Mouse (Mus musculus): ENCODE measurements around the gene Ramac. TPM values are rescaled to one million over a fixed set of nuclear protein-coding genes. Genes with fewer than 3 reads are reported as not detected.

Ramac gene
- total RNA-seq (2014; fragmentation: Nextera tagmentation) (52.4 and 55.1 TPM in 2 replicates), total RNA-seq (2017) (73.6 and 96.6 TPM in 2 replicates)

DNA sequence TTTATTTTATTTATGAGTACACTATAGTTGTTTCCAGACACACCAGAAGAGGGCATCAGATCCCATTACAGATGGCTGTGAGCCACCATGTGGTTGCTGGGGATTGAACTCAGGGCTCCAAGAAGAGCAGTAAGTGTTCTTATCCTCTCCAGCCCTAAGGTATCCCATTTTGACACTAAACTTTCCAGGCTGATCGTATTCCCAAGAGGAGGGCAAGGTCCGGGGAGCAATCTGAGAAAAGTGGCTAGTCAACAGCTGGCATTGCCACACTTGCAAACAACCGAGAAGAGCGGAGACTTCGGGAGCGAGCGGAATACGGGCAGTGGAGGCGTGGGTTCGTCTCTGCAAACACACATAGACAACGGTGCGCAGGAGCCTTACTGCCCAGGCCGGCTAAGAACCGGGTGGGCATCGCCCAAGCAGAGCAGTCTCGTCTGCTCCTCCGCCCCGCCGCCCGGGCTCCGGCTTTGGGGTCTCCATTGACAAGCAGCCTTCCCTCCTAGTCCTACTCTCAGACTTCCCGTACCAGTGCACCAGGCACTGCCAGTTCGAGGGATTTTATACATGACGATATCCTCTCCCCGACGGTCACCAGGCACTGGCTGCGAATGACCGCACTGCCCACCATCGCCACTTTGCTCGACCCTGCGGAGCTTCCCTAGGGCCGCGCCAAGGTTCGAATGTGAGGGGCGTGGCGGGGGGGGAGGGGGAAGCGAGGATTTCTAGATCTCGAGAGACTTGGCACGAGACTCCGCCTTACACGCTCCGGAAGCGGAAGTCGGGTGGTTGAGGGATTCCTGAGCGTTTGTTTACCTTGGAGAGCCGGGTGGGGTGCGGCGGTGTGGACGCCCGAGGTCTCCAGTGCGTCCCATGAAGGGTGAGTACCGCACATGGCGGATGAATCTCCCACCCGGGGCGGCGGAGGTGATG is at the start of gene Ramac:
TSS of gene Ramac (plus strand) at position 746 of the 930 bp plus-strand sequence.
- peak; percentile 92 for ATAC-seq (replicated peaks; ENCODE audit: low FRiP score, low TSS enrichment, poor library complexity, severe bottlenecking)

DNA sequence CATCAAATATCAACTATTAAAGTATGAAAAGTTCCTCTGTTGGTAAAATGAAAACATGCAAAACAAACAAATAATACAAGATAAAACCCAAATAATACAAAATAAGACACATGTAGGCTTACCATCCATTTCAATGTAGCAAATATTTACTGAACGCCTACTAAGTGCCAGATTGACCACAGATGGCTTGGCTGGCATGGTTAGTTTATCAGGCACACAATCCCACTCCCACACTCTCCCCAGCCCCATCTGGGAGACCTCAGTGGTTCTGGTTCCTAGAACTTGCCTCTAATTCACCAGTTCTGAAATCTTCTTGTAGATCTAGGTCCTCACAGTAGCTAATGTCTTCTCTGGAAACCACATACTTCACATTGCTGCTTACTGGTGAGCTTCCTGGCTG is 44.1 kb upstream of the Ramac start:
- no peak for ATAC-seq (replicated peaks; ENCODE audit: low FRiP score, low TSS enrichment, poor library complexity, severe bottlenecking)

DNA sequence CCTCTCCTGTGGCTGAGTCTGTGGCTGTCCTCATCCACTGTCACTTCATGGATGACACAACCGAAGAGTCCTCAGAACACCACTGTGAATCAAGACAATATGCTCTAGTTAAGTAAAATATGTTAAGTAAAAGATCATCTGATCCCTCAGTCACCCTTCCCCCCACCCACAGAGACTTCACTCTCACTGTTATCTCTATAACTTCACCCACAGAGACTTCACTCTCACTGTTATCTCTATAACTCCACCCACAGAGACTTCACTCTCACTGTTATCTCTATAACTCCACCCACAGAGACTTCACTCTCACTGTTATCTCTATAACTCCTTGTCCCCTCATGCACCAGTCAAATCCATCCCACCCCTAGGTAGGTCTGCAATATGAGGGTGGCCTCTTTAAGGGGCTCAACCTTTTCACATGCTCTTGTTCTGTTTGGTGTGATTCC is 43.5 kb upstream of the Ramac start:
- peak; percentile 92 for ATAC-seq (replicated peaks; ENCODE audit: low FRiP score, low TSS enrichment, poor library complexity, severe bottlenecking)

DNA sequence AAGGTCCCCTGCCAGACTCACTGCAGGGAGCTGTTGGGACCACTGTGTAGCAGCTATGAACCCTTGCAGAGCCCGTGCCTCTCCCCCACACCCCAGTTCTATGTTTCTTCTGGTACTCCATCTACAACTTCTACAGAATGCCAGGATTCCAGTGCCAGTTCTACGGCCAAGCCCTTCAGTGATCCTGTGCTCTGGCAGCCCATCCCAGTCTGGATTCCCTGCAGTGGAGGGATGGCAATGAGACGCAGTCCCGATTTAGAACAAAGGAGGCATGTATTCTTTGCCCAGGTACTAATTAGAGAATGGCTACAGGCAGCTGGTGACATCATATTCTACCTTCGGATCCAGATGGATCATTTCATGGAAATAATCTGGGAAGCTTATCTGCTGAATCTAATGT is 41.5 kb upstream of the Ramac start:
- ATAC-seq (replicated peaks; ENCODE audit: low FRiP score, low TSS enrichment, poor library complexity, severe bottlenecking) = no peak

DNA sequence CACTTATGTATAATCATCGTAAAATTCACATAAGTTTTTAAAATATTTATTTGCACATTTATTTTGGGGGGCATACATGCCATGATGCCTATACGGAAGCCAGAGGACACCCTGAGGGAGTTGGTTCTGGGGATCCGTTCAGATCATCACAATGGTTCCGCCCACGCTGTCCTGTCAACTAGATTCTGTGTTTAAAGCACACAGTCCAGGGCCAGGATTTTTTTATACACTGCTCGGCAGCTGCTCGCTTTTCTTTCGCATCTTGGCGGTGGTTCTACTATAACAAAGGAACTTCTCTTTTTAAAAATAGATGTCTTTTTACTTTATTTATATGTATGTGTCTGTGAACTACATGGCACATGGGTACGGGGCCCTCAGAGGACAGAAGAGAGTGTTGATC is 38.9 kb upstream of the Ramac start:
- ATAC-seq (replicated peaks; ENCODE audit: low FRiP score, low TSS enrichment, poor library complexity, severe bottlenecking) = no peak

DNA sequence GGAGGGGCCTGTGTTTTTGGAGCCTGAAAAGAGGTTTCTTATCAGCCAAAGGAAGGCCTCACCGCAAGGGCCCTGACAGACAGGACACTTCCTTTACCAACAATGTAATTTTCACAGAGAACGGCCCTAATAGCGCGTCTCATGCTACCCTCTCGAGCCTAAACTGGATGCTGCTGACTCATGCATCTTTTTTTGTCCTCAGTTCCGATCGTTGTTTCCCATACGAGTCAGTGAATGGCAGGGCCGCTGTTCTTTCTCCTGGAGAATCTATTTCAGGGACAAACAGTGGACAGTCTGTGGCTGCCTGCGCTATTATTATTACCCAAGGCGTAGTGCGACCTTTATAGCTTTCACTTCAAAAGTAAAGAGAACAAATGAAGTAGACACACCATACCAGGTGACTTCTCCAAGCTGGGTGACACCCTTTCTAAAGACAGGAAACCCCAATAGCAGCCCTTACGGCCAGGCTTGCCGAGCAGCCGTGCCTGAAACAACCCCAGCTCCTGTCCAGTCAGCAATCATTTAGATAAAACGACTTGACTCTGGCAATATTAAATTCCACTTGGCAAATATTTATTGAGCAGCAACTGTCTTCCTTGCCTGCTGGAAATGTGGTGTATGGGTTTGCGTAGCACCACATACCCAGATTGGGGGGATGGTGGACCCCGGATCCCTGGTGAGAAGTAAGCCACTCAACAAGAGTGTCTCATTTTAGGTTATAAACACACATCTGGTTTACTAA is 36.6 kb upstream of the Ramac start:
- ATAC-seq (replicated peaks; ENCODE audit: low FRiP score, low TSS enrichment, poor library complexity, severe bottlenecking) = peak; percentile 74

DNA sequence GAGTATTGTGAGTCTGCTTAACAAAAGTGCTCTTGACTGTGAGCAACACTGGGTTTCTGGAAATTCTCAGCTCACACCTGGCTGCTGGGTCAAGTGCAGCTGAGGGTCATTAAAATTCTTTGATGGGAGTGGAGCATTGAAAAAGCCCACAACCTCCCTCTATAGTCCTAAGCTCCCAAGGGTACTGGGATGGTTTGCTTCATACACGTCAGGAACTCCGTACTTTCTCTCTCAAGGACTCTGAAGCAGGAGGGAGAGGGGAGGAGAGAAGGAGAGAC is 36.1 kb upstream of the Ramac start:
- no peak for ATAC-seq (replicated peaks; ENCODE audit: low FRiP score, low TSS enrichment, poor library complexity, severe bottlenecking)

DNA sequence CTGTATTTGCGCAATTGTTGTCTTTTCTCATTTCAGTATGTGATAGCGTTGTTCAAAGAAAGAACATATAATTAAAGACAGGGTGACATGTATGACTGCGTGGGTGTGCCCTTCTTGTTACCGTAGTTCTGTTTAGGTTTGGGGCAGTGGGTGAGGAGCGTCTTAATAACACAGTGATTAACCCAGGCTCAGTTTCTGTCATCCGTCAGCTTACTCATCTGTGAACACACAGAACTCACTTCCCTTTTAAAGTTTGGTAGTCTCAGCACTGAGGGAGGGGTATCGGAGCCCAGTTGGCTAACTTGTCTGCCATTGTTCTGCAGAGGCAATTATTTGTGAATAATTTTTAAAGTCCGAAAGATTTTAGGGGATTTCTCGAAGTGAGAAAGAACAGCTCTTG is 35.0 kb upstream of the Ramac start:
- no peak for ATAC-seq (replicated peaks; ENCODE audit: low FRiP score, low TSS enrichment, poor library complexity, severe bottlenecking)

DNA sequence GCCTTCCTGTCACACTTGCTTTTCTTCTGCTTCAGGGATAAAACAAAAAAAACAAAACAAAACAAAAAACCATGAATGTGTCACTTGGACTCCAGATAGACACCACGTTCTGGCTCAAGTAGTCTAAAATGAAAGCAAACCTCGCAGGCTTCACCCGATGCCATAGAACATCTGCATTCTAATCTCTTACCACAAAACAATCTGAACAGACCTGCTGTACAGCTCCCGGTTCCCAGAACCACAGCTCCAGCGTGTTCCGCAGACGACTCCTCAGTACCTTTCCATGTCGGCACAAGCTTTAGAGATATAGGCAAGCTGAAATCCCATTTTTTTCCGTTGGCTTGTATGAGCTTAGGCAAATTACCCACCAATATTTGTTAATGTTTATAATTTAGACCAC is 32.9 kb upstream of the Ramac start:
- ATAC-seq (replicated peaks; ENCODE audit: low FRiP score, low TSS enrichment, poor library complexity, severe bottlenecking) = peak; percentile 75

DNA sequence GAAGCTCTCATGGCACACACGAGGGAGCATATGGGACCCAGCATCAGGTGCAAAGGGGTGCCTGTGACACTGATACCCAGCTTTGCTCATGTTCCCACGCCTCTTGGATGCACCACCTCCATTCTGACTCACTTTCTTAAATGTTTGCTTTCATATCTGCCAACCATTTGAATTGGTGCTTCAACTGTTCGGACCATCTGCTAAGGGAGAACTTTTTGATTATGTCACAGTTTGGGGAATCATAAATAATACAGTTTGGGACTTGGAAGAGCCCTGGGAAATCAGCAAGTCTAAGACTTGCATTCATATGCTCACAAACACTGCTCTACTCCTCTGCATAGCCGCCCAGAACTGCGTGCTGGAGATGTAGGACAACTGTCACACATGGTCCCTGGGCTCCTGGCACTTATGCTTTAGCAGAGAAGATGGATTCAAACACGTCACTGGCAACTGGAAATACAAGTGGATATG is 31.5 kb upstream of the Ramac start:
- ATAC-seq (replicated peaks; ENCODE audit: low FRiP score, low TSS enrichment, poor library complexity, severe bottlenecking) = no peak

DNA sequence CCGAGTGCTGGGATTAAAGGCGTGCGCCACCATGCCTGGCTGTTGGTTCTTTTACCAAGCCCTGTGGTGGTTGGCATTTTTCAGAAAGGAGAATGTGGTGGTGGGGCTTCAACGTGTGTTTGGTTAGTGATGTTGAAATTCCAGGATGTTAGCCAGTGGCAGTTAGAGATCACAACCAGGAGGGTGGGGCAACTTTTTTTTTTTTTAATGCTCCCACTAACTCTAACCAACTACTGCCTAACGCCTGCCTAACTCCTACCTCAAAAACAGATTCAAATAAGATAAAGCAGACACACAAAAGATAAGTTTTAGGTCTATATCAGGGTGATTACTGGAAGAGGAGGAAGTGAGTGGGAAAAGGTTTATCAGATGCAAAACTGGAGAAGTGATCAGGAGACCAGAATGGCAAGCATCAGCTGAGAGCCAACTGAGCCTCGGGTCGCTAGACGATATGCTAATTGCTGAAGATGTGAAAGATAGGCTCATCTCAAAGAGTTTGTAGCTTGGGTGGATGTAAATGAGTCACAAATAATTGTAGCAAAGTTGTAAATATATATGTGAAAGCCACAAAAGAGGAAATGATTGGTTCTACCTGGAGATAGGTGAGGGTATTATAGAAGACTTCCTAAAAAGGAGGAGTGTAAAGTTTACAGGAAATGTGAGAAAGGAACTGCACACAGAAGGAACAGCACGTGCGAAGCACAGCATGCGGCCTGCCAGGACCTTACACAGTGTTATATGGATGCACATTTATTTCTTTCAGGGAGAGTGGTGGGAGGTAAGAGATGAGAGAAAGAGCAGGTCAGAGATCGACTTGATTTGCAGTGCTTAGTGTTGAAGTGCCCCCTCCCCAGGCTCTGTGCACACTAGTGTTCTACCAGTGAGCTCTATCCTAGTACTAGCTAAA is 30.3 kb upstream of the Ramac start:
- ATAC-seq (replicated peaks; ENCODE audit: low FRiP score, low TSS enrichment, poor library complexity, severe bottlenecking) = no peak

DNA sequence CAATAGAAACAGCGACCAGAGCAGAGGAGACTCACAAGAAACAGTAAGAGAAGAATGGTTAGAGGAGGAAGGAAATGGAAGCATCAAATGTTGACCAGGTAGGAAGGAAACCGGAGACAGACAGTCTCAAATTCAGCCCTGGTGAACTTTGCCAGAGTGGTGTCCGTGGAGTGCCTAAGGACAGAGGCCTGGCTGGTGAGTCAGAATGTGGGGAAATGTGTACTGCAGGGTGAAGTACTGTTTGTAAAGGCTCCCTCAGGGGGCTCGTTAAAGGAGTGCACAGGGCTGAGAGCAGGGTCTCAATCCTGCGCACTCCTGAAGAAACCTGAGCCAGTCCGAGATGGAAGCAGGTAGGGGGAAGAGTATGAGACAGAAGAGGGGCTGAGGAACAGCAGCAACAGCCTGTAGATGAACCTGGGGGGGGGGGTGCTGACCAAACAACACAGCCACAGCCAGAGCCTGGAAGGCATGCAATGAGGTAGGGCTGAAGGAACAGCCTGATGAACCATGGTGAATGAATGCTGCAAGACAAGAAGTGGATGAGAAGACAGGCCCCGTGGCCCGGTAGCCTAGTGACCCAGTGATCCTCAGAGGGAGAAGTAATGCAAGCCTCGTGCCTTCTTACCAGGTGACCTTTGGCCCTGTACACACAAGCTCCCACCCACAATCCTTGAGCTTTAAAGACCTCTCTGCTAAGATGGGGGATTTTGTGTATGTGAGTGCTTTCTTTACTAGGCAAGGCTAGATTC is 27.3 kb upstream of the Ramac start:
- ATAC-seq (replicated peaks; ENCODE audit: low FRiP score, low TSS enrichment, poor library complexity, severe bottlenecking) = no peak

DNA sequence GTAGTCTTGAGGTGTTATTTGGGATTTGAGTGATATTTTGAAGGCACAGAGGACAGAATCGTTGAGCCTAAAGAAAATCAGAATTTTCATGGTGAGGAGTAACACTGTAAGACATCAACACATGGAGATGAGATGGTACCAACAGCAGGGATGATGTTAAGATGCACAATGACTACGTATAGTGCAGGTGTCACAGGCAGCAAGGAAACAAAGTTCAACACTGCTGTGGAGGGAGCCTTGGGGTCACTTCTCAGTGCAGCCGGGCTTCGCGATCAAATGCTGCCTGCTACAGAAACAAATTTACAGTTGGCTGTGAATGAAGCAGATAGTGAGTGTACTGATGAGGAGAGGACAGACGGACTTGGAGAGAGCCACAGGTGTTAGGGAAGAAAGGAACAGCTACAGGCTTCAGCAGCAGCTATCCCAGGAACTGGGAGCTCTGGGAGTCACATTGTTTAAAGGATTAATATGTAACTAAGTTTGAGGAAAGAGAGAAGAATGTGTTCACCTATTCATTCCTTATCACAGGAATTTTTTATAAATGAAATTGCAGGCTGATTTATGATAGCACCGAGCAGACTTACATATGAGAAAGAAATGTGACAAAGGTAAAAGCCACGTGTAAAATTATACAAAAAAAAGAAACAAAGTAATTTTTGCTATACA is 23.9 kb upstream of the Ramac start:
- ATAC-seq (replicated peaks; ENCODE audit: low FRiP score, low TSS enrichment, poor library complexity, severe bottlenecking) = no peak

DNA sequence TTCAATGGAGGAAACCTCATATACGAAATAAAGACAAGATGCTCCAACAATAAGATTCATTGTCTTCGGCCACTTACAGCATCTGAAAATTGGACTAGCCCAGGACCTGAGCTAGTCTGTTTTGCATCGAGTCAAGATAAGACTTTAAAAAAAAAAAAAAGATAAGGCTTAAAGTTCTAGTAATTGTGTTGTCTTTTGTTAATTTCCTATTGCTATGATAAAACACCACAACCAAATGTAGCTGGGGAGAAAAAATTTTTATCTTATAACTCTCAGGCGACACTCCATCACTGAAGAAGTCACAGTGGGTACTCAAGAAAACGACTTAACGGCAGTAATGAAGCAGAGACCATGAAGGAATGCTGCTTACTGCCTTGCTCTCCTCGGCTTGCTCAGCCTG is 22.7 kb upstream of the Ramac start:
- ATAC-seq (replicated peaks; ENCODE audit: low FRiP score, low TSS enrichment, poor library complexity, severe bottlenecking) = no peak

DNA sequence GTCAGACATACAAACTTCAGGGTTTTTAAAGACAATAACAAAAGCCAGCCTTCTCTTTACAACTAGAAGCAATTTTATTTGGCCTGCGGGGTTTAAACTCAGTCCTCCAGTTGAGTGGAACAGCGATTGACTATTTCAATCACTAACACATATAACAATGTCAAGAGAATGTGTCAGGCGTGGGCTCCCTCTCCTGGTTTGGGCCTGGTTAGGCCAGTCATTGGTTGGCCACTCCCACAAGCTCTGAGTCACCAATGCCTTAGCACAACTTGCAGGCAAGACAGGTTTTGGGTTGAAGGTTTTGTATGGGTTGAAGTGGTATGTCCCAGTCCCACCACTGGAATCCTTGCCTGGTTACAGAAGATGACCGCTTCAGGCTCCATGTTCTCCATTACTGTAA is 18.6 kb upstream of the Ramac start:
- peak; percentile 90 for ATAC-seq (replicated peaks; ENCODE audit: low FRiP score, low TSS enrichment, poor library complexity, severe bottlenecking)

DNA sequence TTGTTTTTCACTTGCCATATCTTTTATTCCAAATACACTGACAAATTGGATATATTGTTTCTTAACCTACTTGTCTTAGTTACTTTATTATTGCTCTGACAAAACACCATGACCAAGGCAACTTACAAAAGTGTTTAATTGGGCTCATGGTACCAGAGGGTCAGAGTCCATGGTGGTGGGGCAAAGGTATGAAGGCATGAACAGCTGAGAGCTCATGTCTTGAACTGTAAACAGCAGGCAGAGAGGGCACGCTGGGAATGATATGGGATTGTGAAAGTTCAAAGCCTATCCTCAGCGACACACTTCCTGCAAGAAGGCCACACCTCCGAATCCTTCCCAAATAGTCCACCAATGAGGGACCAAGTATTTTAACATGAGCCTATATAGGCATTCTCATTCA is 14.8 kb upstream of the Ramac start:
- ATAC-seq (replicated peaks; ENCODE audit: low FRiP score, low TSS enrichment, poor library complexity, severe bottlenecking) = no peak

DNA sequence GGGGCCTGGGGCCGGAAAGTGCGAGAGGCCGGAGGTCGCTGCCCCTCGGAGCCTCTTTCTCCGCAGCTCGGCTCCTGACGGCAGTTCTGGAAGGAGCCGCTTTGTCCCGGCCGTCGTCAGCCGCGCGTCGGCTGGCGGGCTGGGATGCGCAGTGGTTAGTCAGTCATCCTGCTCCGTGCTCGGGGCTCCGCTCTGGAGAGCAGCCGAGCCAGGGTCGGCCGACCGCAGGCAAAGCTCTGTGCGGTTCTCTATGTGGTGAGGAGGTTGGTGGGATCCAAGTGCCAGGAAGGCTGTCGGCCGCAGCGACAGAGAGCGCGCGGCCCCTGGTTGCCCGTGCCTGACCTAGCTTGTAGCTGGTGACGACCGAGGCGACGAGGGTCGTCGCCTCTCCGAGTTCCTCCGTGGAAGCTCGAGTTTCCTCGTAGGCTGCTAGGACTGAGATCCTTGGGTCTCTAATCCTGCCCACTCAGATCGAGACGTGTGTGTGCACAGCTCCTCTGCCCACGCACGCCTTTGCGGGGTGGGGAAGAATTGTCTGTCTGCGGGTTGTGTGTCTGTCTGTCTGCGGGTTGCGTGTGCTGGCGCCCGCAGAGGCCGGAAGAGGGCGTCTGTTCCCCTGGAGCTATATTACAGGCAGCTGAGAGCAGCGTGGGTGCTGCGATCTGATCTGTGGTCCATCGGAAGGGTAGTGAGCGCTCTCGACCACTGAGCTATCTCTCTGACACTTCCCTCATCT is 553 bp downstream of the Ramac start:
- ATAC-seq (replicated peaks; ENCODE audit: low FRiP score, low TSS enrichment, poor library complexity, severe bottlenecking) = peak; percentile 76

All from megakaryocyte-erythroid progenitor cell, adult 5-6 weeks (primary cell).